Mouse (Mus musculus) lung, adult 2 months (tissue): ENCODE results near the gene Cyb561d2.

Experiments used
- CTCF ChIP-seq: fragments of 200-500 bp; IDR thresholded peaks from 2 replicates; pipeline ENCODE4 v1.5.1; 2011; ENCODE audit warnings: mild to moderate bottlenecking, low read length, control low read depth; ENCODE audit not compliant: insufficient read depth
- POLR2A ChIP-seq: fragments of 200-500 bp; IDR thresholded peaks from 2 replicates; pipeline ENCODE4 v1.6.1; 2011; ENCODE audit warnings: low read depth, mild to moderate bottlenecking, control low read depth, low read length, borderline replicate concordance; ENCODE audit errors: extremely low read depth

DNA sequence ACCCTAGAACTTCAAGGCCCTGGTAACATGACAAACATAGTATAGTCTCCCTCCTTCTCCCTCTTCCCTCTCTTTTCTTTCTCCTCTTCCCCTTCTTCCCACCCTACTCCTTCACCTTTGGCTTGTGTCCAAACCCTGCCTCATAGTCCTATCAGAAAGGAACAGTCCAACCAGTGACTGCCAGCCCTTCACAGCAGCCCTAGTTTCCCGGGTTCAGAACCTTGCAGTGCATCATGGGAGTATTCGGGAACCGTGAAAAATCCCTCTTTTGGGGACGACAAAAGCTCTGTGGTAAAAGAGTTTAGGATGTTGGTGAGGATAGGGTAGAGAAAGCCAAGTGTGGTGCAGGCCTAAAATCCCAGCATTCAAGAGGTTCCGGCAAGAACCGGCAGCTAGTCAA is 21.7 kb downstream of the Cyb561d2 start:
- TF ChIP-seq POLR2A (no peak), CTCF (no peak)
